Mouse (Mus musculus): ENCODE data around the gene Vmac.

Vmac gene

GRCm38 (mm10) chr17:56686801-56687200 lies 31.0 kb downstream of the Vmac start:
- DNase-seq (ENCODE audit: low spot score): no peak

GRCm38 (mm10) chr17:56684649-56685048 lies 33.2 kb downstream of the Vmac start:
- no peak for DNase-seq (ENCODE audit: low spot score)

DNA sequence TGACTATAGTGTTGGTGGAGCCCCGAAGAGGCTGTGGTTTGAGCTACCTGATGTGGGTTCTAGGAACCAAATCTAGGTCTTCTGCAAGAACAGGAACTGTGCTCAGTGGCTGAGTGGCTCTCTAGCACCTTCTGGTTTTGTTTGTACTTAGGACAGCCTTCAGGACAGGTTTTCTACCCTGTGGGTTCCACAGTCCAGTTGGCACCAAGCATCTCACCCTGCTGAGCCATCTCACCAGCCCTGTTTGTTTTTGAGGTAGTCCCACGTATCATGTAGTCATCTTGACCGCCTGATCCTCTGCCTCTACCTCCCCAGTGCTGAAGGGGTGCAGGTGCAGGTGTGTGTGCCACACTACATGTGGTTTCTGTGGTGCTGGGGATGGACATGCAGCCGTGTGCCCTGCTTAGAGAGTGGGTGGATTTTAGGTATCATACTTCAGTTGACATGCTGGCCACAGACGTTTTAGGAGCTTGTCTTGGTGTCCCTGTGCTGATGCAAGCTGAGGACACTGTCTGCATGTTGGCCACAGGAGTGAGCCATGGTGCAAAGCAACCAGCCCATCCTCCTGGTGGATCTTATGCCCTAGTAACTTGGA lies 34.2 kb downstream of the Vmac start:
- no peak for DNase-seq (ENCODE audit: low spot score)

- DNase-seq (ENCODE audit: low spot score): no peak
Measured at GRCm38 (mm10) chr17:56682880-56683279, 34.9 kb downstream of the Vmac start.

DNA sequence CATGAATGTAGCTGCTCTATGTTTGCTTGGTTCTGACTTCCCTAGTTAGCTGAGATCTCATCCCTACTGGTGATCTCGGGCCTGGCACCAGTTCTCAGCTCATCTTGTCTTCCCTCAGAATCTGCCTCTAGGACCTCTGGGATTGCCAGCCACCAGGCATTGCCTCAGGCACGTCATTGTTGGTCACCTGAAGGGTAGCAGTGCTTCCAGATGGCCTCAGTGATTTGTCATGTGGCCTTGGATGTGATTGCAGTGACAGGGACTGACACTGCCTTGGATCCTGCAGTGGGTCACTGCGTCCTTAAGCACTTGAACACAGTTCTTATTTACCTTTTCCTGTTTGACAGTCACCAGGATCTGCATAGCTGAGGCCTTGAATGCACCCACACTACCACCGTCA lies 36.0 kb downstream of the Vmac start:
- no peak for DNase-seq (ENCODE audit: low spot score)

GRCm38 (mm10) chr17:56673647-56674416 lies 44.0 kb downstream of the Vmac start:
- DNase-seq (ENCODE audit: low spot score): no peak

GRCm38 (mm10) chr17:56672941-56673646 lies 44.7 kb downstream of the Vmac start, which contains the start of gene Ranbp3:
Ranbp3 (plus strand) TSS chr17:56673294.
- DNase-seq (ENCODE audit: low spot score): peak; percentile 100

DNA sequence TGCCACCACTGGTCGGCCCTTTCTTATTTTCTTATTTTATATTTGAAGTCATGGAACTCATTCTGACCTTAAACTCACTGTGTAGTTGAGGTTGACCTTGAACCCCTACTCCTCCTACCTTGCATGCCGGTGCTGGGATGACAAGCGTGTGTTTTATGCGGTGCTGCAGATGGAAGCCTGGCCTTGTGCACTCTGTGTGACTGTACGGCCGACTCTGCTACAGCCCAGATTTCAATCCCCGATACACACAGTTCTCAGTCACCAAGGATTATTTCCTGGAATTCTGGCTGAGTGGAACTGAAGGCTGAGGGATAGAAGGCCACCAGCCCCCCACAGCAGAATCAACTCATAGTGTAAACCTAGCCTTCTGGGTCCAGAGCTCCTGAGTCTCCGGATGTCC lies 48.1 kb downstream of the Vmac start:
- no peak for DNase-seq (ENCODE audit: low spot score)

GRCm38 (mm10) chr17:56668384-56669144 lies 49.3 kb downstream of the Vmac start:
- peak; percentile 49 for DNase-seq (ENCODE audit: low spot score)

- DNase-seq (ENCODE audit: low spot score): no peak
Measured at GRCm38 (mm10) chr17:56667591-56667990, 50.2 kb downstream of the Vmac start.

DNA sequence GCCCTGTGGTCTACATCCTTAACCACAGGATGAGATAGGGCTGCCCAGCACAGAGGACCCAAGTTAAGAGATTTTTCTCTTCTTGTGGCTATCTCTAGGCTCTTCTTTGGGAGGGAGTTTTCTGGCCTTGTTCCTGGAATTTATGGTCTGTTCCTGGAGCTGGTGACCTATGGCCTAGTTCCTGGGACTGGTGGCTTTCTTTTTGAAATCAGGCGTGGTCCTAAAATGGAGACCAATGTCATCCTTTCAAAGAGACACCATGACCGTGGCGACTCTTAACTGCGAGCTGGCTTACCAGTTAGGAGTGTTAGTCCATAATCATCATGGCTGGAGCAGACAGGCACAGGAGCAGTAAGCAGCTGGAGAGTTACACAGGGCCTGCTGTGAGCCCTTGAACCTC lies 51.4 kb downstream of the Vmac start:
- no peak for DNase-seq (ENCODE audit: low spot score)

DNA sequence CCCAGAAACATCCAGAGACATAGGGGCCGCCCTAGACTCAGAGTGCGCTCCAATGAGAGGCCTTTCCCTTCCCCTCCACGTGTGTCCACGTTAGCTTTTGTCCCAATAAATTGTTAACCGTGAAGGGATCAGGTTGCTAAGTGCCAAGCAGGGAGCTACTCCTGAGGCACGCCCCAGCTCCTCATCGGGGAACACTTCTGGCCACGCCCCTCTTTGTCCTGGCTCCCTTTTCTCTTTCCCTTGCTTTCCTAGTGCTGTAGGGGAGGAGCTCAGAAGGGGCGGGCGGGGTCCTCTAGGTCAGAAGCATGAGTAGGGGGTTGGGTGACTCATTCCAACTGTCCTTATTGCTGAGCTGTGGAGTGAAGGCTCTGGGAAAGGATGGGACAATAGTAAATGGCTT lies 53.5 kb downstream of the Vmac start:
- DNase-seq (ENCODE audit: low spot score): no peak
